Mouse (Mus musculus): Measurements from ENCODE around the gene Cldn5. TPM values are rescaled to one million over a fixed set of nuclear protein-coding genes. Genes with fewer than 3 reads are reported as not detected.

Cldn5 gene
- 18.5 and 18.8 TPM in 2 replicates for polyA plus RNA-seq (2014; fragmentation: Nextera tagmentation; extraction: Ambion mirVana)

GRCm38 (mm10) chr16:18776556-18777100 lies at the start of gene Cldn5:
TSS of gene Cldn5 (plus strand) at chr16:18776847.
- no peak within 1 kb of the TSS for H3K27ac ChIP-seq (ENCODE audit: low read depth, low read length)
- H3K9me3 ChIP-seq (ENCODE audit: control insufficient read depth, low read length): no peaks in the 10 kb centered on the region
- H3K4me3 ChIP-seq (ENCODE audit: low read depth, low read length): peak within 1 kb of the TSS; percentile 49
- H3K27me3 ChIP-seq (replicated peaks; ENCODE audit: control insufficient read depth, insufficient read depth, low read length): peaks cover 53% of the 10 kb centered on the region
- ATAC-seq (replicated peaks; ENCODE audit: low FRiP score) (peak; percentile 65), DNase-seq (ENCODE audit: low spot score) (no peak)
- peak within 1 kb of the TSS; percentile 57 for H3K4me2 ChIP-seq
- 8% methylated on average over 19 of the region's 19 CpGs for WGBS
- H3K9ac ChIP-seq (ENCODE audit: low read depth, low read length): peak within 1 kb of the TSS; percentile 46; the same call in 1 of the 2 replicates
- peaks cover 3% of the 10 kb centered on the region; the same call in 1 of the 2 replicates for H3K36me3 ChIP-seq (ENCODE audit: control insufficient read depth, insufficient read depth, low read length)
- H3K4me1 ChIP-seq (replicated peaks; ENCODE audit: control insufficient read depth, insufficient read depth, low read length): no peaks in the 10 kb centered on the region; the same call in 1 of the 2 replicates

- Histone ChIP-seq H3K4me1 (replicated peaks; ENCODE audit: control insufficient read depth, insufficient read depth, low read length) (no peaks in the 10 kb centered on the region), H3K4me3 (ENCODE audit: low read depth, low read length) (no peak overlapping the region), H3K27me3 (replicated peaks; ENCODE audit: control insufficient read depth, insufficient read depth, low read length) (no peaks in the 10 kb centered on the region; the same call in none of the 2 replicates), H3K4me2 (no peak overlapping the region), H3K27ac (ENCODE audit: low read depth, low read length) (no peak overlapping the region), H3K9ac (ENCODE audit: low read depth, low read length) (no peak overlapping the region), H3K36me3 (ENCODE audit: control insufficient read depth, insufficient read depth, low read length) (no peaks in the 10 kb centered on the region), H3K9me3 (ENCODE audit: control insufficient read depth, low read length) (no peaks in the 10 kb centered on the region)
- ATAC-seq (replicated peaks; ENCODE audit: low FRiP score): no peak
- WGBS: 64% methylated on average over 10 of the region's 10 CpGs
- no peak for DNase-seq (ENCODE audit: low spot score)
Measured at GRCm38 (mm10) chr16:18727536-18728499, 48.8 kb upstream of the Cldn5 start.

- H3K27ac ChIP-seq (ENCODE audit: low read depth, low read length): no peak overlapping the region
- DNase-seq (ENCODE audit: low spot score) (no peak), ATAC-seq (replicated peaks; ENCODE audit: low FRiP score) (no peak)
- H3K4me2 ChIP-seq: no peak overlapping the region
- H3K9me3 ChIP-seq (ENCODE audit: control insufficient read depth, low read length): no peaks in the 10 kb centered on the region
- no peaks in the 10 kb centered on the region for H3K4me1 ChIP-seq (replicated peaks; ENCODE audit: control insufficient read depth, insufficient read depth, low read length)
- no peaks in the 10 kb centered on the region; the same call in none of the 2 replicates for H3K27me3 ChIP-seq (replicated peaks; ENCODE audit: control insufficient read depth, insufficient read depth, low read length)
- H3K36me3 ChIP-seq (ENCODE audit: control insufficient read depth, insufficient read depth, low read length): no peaks in the 10 kb centered on the region
- no peak overlapping the region for H3K9ac ChIP-seq (ENCODE audit: low read depth, low read length)
- no peak overlapping the region for H3K4me3 ChIP-seq (ENCODE audit: low read depth, low read length)
- 69% methylated on average over 5 of the region's 5 CpGs for WGBS
Measured at GRCm38 (mm10) chr16:18729185-18729584, 47.5 kb upstream of the Cldn5 start.

- no peak overlapping the region for H3K9ac ChIP-seq (ENCODE audit: low read depth, low read length)
- no peaks in the 10 kb centered on the region for H3K36me3 ChIP-seq (ENCODE audit: control insufficient read depth, insufficient read depth, low read length)
- H3K4me1 ChIP-seq (replicated peaks; ENCODE audit: control insufficient read depth, insufficient read depth, low read length): no peaks in the 10 kb centered on the region
- H3K27ac ChIP-seq (ENCODE audit: low read depth, low read length): no peak overlapping the region
- no peak overlapping the region for H3K4me3 ChIP-seq (ENCODE audit: low read depth, low read length)
- H3K27me3 ChIP-seq (replicated peaks; ENCODE audit: control insufficient read depth, insufficient read depth, low read length): no peaks in the 10 kb centered on the region; the same call in 1 of the 2 replicates
- DNase-seq (ENCODE audit: low spot score): no peak
- H3K9me3 ChIP-seq (ENCODE audit: control insufficient read depth, low read length): no peaks in the 10 kb centered on the region
- ATAC-seq (replicated peaks; ENCODE audit: low FRiP score): no peak
- 75% methylated on average over 3 of the region's 3 CpGs for WGBS
- no peak overlapping the region for H3K4me2 ChIP-seq
Measured at GRCm38 (mm10) chr16:18730640-18731039, 46.0 kb upstream of the Cldn5 start.

GRCm38 (mm10) chr16:18733100-18733956 lies 43.3 kb upstream of the Cldn5 start:
- ATAC-seq (replicated peaks; ENCODE audit: low FRiP score): peak; percentile 23; the same call in 1 of the 2 replicates
- no peak overlapping the region for H3K27ac ChIP-seq (ENCODE audit: low read depth, low read length)
- WGBS: 35% methylated on average over 20 of the region's 20 CpGs

GRCm38 (mm10) chr16:18738303-18738702 lies 38.3 kb upstream of the Cldn5 start:
- DNase-seq (ENCODE audit: low spot score) (no peak), ATAC-seq (replicated peaks; ENCODE audit: low FRiP score) (no peak)
- Histone ChIP-seq H3K9ac (ENCODE audit: low read depth, low read length) (no peak overlapping the region), H3K4me3 (ENCODE audit: low read depth, low read length) (no peak overlapping the region), H3K36me3 (ENCODE audit: control insufficient read depth, insufficient read depth, low read length) (no peaks in the 10 kb centered on the region), H3K9me3 (ENCODE audit: control insufficient read depth, low read length) (no peaks in the 10 kb centered on the region), H3K27me3 (replicated peaks; ENCODE audit: control insufficient read depth, insufficient read depth, low read length) (no peaks in the 10 kb centered on the region; the same call in 1 of the 2 replicates), H3K4me2 (no peak overlapping the region), H3K4me1 (replicated peaks; ENCODE audit: control insufficient read depth, insufficient read depth, low read length) (no peaks in the 10 kb centered on the region), H3K27ac (ENCODE audit: low read depth, low read length) (no peak overlapping the region)

More at GRCm38 (mm10) chr16:18733100-18733956, 43.3 kb upstream of the Cldn5 start:
- no peaks in the 10 kb centered on the region for H3K9me3 ChIP-seq (ENCODE audit: control insufficient read depth, low read length)
- no peak overlapping the region for H3K9ac ChIP-seq (ENCODE audit: low read depth, low read length)
- DNase-seq (ENCODE audit: low spot score): no peak
- H3K4me3 ChIP-seq (ENCODE audit: low read depth, low read length): no peak overlapping the region
- no peaks in the 10 kb centered on the region; the same call in 1 of the 2 replicates for H3K27me3 ChIP-seq (replicated peaks; ENCODE audit: control insufficient read depth, insufficient read depth, low read length)
- no peaks in the 10 kb centered on the region for H3K36me3 ChIP-seq (ENCODE audit: control insufficient read depth, insufficient read depth, low read length)
- no peaks in the 10 kb centered on the region for H3K4me1 ChIP-seq (replicated peaks; ENCODE audit: control insufficient read depth, insufficient read depth, low read length)
- H3K4me2 ChIP-seq: peak overlapping the region; percentile 38; the same call in 1 of the 2 replicates

GRCm38 (mm10) chr16:18746268-18747122 lies 30.2 kb upstream of the Cldn5 start:
- Histone ChIP-seq H3K4me1 (replicated peaks; ENCODE audit: control insufficient read depth, insufficient read depth, low read length) (no peaks in the 10 kb centered on the region), H3K4me3 (ENCODE audit: low read depth, low read length) (no peak overlapping the region), H3K36me3 (ENCODE audit: control insufficient read depth, insufficient read depth, low read length) (no peaks in the 10 kb centered on the region), H3K27ac (ENCODE audit: low read depth, low read length) (no peak overlapping the region), H3K27me3 (replicated peaks; ENCODE audit: control insufficient read depth, insufficient read depth, low read length) (no peaks in the 10 kb centered on the region), H3K4me2 (no peak overlapping the region), H3K9ac (ENCODE audit: low read depth, low read length) (no peak overlapping the region), H3K9me3 (ENCODE audit: control insufficient read depth, low read length) (no peaks in the 10 kb centered on the region)
- DNase-seq (ENCODE audit: low spot score) (no peak), ATAC-seq (replicated peaks; ENCODE audit: low FRiP score) (no peak)
- WGBS: 78% methylated on average over 20 of the region's 20 CpGs

All from liver, embryonic 11.5 days (tissue).